Mouse (Mus musculus) T-helper 17 cell (primary cell): Measurements from ENCODE around the gene Vmn1r173.

Source experiments
- in situ Hi-C, 2 experiments: fragments of 300-600 bp; cut with MboI, MseI; formaldehyde crosslinking; loops; 1 replicate in 1 of 2; 2 replicates in 1 of 2; pipeline ENCODE4 v1.15.1; 2025; ENCODE audit warnings: high pct_unique_total_duplicates in 2 of 2

The Vmn1r173 gene

DNA sequence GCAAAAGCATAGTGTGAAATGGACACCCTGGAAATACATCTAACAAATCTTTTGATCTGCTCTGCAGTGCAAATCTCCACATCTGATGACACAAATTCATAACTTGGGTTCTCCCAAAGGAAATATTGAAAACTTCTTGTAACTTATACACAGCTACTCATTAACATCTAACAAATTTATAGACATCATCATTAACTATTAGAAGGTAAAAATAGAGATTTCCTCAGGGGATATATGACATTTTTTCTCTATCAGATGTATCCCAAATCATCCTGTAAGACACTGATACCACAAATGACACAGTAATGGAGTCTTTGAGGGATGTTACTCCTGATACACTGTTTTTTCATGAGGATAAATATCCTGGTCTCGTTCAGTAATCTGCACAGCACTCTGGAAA lies at the start of gene Vmn1r173:
Vmn1r173 (plus strand) TSS at position 301 of the 400 bp plus-strand sequence.
- in situ Hi-C loops: loop anchor here (5.0 kb wide), 1 partner anchor 52 kb away; the partner anchor contains the start of gene Vmn1r174 (in 2 of the 2)

DNA sequence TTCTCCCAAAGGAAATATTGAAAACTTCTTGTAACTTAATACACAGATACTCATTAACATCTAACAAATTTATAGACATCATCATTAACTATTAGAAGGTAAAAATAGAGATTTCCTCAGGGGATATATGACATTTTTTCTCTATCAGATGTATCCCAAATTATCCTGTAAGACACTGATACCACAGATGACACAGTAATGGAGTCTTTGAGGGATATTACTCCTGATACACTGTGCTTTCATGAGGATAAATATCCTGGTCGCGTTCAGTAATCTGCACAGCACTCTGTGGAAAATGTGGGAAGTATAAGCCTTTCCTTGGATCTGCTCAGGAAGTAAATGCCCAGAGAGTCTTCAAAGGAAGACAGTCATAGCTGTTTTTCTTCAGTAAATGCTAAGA lies 42.5 kb upstream of the Vmn1r173 start, which contains the start of gene Vmn1r172:
Vmn1r172 (plus strand) TSS at position 301 of the 400 bp plus-strand sequence.
- in situ Hi-C loops: no loop called here

DNA sequence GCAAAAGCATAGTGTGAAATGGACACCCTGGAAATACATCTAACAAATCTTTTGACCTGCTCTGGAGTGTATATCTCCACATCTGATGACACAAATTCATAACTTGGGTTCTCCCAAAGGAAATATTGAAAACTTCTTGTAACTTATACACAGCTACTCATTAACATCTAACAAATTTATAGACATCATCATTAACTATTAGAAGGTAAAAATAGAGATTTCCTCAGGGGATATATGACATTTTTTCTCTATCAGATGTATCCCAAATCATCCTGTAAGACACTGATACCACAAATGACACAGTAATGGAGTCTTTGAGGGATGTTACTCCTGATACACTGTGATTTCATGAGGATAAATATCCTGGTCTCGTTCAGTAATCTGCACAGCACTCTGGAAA lies 51.5 kb downstream of the Vmn1r173 start, which contains the start of gene Vmn1r174:
Vmn1r174 (plus strand) TSS at position 301 of the 400 bp plus-strand sequence.
- in situ Hi-C loops: loop anchor here (5.0 kb wide), 1 partner anchor 50 kb away; the partner anchor contains the start of gene Vmn1r173 (in 2 of the 2)
